Mouse (Mus musculus) spleen, adult 10 weeks (tissue): Measurements from ENCODE around the gene Ezh2. TPM values are rescaled to one million over a fixed set of nuclear protein-coding genes. Genes with fewer than 3 reads are reported as not detected.

Experiments
- polyA plus RNA-seq: library from polyadenylated mRNA; stranded (reverse); fragments of 350-450 nt; fragmentation: Illumina TruSeq; extraction: RNeasy Lipid Tissue Mini Kit (QIAGEN cat#74804); gene quantifications from one replicate; pipeline ENCODE4 v1.2.3, GENCODE M21; 2015; ENCODE audit warnings: low replicate concordance; ENCODE audit not compliant: insufficient read depth

Ezh2 gene
- 98.5 TPM for polyA plus RNA-seq

DNA sequence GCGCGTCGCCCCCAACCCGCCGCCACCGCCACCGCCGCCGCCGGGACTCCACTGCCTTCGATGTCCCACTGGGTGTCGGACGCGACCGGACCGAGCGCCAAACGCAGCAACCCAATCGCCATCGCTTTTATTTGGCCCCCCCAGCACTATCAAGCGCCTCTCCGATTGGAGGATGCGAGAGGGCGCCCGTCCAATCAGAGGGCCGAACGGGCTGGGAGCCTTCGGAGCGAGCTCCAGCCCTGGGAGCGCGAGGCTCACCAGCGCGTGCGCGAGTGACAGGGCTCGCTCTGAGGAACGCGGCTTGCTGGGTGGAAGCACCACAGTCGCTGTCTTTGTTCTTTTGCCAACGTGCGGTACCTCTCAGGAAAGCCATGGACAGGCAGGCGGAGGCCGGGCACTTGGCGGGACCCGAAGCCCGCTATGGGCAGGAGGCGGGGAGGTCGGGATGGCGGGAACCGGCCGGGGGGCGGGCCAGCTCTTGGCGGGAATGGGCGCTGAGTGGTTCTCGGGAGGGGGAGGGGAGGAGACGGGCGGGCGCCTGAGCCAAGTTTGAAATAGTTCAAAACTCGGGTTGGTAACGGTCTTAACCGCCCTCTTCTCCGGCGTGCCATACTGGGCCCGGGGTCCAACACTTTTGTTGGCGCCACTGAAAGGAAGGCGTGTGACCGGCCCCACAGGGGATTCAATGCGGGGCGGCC lies at the start of gene Ezh2:
Ezh2 (minus strand) TSS at position 416 of the 698 bp plus-strand sequence.

Other genes with a start within 250 kb of the Ezh2 start
- 138 TPM for gene Cul1, start 141.9 kb downstream of the Ezh2 start, polyA plus RNA-seq
- 307 TPM for gene Pdia4, start 218.1 kb upstream of the Ezh2 start, polyA plus RNA-seq
- 0.33 TPM for gene Zfp786, start 235.5 kb upstream of the Ezh2 start, polyA plus RNA-seq
- gene Zfp398, start 240.3 kb upstream of the Ezh2 start, polyA plus RNA-seq: 23.8 TPM